Mouse (Mus musculus) gastrocnemius, postnatal 10 days (tissue): ENCODE measurements at regions not wholly inside any gene's neighbourhood (a gene's known extent, or its start where the extent isn't known, plus 50 kb on each side); places are given as distances from the start of the nearest gene placed in this dataset.

Experiments
- DNase-seq: peaks from one replicate; pipeline ENCODE4 v3.0.0; 2021; ENCODE audit warnings: mixed read lengths

- no peak for DNase-seq
Measured at GRCm38 (mm10) chr1:92776353-92776752, 55.1 kb upstream of the Gpc1 start.

DNA sequence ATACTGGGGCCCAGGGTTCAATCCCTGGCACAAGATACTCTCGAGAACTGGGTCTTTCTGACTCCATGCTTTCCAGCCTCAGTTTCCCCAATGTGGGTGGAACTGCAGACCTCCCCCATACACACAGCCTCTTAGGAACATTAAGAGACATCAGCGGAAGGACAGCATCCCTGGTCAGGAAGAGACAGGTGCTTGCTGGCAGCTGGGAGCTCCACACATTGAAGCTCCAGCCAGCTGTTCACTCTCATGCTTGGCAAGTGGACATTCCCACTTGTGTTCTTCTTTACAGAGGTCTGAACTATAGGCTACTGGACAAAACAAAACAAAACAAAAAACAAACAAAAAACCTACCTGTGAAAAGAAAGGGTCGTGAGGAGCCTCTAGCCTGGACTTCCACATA is 55.5 kb upstream of the Gpc1 start:
- DNase-seq = no peak

GRCm38 (mm10) chr1:92774743-92775692 is 56.4 kb upstream of the Gpc1 start:
- DNase-seq = no peak

DNA sequence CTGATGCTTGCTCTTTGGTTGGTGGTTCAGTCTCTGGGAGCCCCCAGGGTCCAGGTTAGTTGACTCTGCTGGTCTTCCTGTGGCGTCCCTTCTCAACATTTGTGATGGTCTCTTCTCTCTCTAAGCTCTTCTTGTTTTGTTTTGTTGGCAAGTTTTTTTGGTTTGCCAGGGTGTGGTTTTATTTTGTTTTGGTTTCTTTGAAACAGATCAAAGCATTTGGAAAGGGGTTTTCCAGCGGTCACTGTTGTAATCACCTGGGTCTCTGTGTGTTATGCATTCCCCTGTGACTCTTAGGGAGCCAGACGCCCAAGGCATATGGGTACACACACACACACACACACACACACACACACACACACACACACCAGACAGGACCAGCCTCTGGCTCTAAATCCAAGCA is 57.4 kb upstream of the Gpc1 start:
- no peak for DNase-seq

GRCm38 (mm10) chr1:92772784-92773113 is 58.7 kb upstream of the Gpc1 start:
- DNase-seq = no peak

DNA sequence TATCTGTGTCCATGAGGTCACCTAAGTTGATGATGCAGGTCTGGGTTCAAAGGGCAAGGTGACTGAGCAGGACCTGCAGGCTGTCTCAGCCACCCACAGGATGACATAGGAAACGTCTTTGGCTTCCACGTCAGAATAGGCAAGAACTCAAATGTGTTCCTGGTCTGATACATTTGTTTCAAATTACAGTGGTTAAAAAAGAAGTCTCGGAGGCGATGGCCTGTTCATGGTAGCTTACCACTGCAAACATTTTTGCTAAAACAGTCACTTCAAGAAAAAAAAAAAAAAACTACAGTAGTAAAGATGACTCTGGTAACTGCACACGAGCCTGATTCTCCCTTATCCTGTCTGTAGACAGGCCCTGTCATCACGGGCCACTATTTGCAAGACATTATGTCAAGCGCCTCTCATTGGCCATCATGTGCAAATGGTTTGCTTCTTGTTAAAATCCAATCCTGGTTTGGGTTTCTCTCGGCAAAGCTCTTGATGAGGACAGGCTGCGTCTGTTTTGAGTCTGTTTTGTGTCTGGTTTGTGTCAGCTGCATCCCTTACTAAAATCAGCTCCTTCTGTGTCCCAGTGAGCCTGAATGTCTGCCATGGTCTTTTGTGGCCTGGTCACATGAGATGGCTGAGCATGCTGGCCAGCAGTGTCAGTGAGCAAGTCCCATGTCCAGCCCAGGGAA is 59.2 kb upstream of the Gpc1 start:
- no peak for DNase-seq

DNA sequence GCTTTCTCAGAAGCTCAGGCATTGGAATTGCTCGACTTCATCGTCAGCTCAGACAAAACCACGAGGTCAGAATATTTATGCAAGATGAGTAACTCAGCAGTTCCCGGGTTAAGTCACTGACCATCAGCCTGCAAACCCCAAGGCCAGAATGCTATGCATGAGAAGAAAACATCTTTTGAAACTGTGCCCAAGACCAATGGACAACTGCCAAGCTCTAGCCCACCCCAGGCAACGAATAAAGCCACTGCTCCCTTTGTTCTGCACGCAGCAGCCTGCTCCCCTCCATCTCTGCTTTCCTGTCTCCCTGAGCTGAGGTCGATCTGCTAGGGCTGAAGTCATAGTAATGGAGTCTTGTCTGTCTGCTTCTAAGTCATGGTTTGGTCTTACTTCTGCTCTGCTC is 61.7 kb upstream of the Gpc1 start:
- DNase-seq = no peak

- DNase-seq = no peak
Measured at GRCm38 (mm10) chr1:92769156-92769555, 62.3 kb upstream of the Gpc1 start.

DNA sequence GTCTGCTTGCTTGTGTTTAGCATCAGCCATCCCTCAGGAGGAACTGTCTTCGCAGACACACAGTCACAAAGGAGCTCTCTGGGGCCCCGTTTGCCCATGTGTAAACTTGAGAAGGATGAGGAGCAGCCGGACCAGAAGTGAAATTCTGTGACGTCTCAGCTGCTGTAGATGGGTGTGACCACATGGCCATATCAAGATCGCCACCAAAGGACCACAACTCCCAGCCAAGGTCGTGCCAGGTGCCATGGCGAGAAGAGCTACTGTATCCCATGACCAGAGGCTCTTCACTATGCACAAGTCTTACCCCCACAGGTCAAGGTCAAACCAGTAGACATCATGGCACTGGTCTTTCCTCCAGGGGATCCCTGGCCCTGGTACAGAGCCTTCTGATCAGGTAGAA is 64.9 kb upstream of the Gpc1 start:
- no peak for DNase-seq

DNA sequence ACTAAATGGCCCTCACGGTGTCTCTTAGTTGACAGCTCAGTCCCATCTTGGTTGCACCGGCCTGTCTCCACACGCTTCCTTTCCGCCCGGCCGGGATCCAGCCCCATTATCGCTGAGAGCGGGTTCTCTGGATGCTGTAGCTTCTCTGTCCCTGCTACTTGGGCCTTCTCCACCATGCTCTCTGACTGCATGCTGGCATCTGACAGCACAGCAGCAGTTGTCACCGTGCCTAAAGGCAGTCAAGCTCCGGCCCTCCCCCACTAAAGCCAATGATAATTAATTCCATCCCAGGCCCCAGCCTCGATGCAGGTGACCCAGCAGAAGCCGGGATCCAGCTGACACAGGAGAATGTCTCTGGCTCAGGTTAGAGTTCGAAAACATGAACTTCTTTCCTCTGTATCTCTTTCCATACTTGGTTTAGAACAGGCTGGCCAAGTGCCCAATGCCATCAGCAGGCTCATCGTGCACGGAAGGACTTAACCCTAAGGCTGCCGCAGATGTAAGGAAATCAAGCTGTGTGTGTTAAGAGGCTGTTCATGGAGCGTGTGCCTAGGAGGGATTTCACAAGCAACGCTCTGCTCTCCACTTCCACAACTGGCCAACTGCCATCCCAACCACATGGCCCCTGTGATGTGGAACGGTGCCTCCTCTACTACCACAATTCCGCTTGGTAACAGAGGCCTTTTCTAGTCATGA is 76.5 kb upstream of the Gpc1 start:
- peak; percentile 29 for DNase-seq

DNA sequence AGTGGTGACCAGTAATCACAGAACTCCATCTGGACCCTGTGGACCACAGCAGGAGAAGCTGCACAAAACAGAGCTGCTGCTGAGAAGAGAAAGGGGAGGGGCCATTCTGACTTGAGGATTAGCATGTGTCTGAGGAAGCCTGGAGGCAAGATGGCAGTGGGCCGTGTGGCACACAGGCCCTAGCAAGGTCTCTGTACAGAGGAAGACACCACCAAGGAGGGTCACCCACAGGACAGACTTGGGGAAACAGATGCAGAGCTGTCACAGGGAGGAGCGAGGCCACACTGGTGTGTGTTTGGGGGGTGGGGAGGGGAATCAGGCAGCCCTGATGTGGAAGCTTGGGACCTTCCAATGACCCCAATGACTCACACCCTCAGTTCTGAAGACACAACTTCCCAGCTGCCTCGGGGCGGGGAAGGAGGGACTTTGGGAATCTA is 79.7 kb upstream of the Gpc1 start:
- no peak for DNase-seq

GRCm38 (mm10) chr1:92749475-92749874 is 82.0 kb upstream of the Gpc1 start:
- no peak for DNase-seq

DNA sequence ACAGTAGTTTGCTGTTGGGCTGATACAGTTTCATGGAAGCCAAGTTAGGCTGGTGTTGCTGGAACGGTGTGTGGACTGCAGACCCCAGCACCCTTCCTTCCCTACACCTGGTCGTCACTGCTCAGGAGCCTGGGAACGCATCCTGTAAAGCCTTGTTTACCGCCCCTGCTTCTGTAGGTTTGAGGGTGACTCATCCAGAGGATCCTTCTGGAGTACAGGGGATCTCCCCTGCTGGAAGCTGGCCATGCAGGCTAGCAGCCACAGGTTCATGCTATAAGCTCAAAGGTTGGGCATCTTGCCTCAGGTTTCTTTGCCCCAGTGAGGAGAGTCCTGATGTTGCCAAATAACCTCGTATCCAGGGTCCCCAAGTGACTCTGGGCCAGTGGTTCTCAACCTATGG is 86.2 kb upstream of the Gpc1 start:
- DNase-seq = no peak

- peak; percentile 35 for DNase-seq
Measured at GRCm38 (mm10) chr1:92744528-92745241, 86.8 kb upstream of the Gpc1 start.

GRCm38 (mm10) chr1:92742881-92743621 is 88.4 kb upstream of the Gpc1 start:
- DNase-seq = no peak

DNA sequence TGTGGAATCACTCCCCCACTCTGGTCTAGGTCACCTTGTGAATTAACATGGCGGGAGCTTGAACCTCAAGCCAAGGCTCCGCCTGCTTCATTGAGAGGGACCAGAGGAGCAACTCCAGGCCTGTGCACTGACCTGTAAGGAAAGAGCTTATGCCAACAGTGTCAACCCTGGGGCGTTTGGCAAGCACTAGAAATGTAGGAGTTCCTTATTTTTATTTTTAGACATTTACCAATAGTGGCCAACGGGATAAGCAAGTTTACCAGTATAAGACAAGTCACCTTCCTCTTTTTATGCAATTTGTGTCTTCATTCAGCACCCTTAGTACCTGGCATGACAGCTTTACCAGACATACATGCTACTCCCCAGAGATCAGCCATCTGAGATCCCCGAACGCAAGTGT is 89.1 kb upstream of the Gpc1 start:
- DNase-seq = no peak

DNA sequence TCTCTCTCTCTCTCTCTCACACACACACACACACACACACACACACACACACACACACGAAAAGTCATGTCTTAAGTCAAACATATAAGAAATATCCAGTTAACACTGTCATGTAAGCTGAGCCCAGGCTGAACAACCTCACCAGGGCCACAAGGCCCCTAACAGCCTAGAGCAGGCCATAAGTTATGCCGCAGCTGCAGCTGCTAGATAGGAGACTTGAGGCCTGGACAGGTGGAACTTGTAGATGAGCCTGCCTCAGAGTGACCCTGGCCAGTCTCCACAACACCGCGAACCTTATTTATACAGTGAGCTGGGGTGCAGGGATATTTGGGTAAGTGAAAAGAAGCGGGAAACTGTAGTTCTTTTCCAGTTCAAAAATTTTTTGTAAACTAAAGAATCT is 90.4 kb upstream of the Gpc1 start:
- no peak for DNase-seq

- DNase-seq = no peak
Measured at GRCm38 (mm10) chr1:92737600-92738197, 89.1 kb upstream of the Otos start.

DNA sequence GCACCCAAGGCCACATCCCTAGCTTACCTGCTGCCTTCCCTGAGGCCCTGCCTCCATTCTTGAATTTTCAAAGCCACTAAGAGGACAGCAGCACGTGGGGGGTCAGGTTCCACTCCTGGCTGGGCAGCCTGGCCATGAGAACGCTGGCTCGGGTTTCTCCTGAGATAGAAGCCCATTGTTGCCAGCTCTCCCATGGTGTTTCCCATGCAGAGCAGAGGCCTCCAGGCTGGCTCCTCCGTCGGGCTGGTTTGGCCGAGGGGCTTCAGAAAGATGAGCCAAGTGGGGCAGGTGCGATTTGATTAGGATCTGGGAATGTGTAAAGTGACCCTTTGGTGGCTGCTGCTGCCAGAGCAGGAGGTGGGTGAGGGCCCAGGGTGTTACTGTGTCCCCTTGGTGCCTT is 87.8 kb upstream of the Otos start:
- DNase-seq = no peak

- no peak for DNase-seq
Measured at GRCm38 (mm10) chr1:92733732-92734131, 85.1 kb upstream of the Otos start.
